Mouse (Mus musculus) ES-Bruce4 (cell line): ENCODE data around the gene Ptpn1.

Experiments used
- CTCF ChIP-seq: IDR thresholded peaks from one replicate; pipeline ENCODE4 v1.8.1; 2011; ENCODE audit warnings: low read depth, low read length
- EP300 ChIP-seq: IDR thresholded peaks from 2 replicates; pipeline ENCODE4 v1.6.1; 2011; ENCODE audit warnings: low read depth, low read length; ENCODE audit not compliant: insufficient read depth

DNA sequence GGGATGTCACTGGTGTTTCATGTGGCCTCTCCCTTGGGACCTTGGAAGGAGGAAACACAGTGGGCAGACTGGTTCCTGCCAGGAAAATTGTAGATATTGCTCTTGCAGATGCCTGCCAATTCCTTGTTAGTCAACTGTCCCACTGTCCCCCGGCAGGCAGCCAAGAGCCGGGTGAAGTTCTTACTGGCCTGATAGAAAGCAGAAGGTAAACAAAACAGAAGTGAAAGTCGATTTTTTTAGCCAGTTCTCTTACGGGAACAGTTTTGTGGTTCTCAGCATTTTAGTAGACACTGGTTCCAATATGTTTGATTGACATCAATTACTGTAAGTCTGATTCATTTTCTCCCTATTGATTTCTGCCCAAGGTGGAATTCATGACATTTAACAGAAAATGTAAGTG is 27.0 kb downstream of the Ptpn1 start:
- no peak for TF ChIP-seq CTCF
- no peak for TF ChIP-seq EP300
